Mouse (Mus musculus) hindbrain, embryonic 16.5 days (tissue): Measurements from ENCODE around the gene Tmem132c. TPM values are rescaled to one million over a fixed set of nuclear protein-coding genes. Genes with fewer than 3 reads are reported as not detected.

Experiments
- ATAC-seq: fragments of 200-750 bp; cut with Nextera tagmentation; 2 replicates; pipeline ENCODE4 v1.8.0; 2017; ENCODE audit warnings: moderate TSS enrichment, moderate library complexity
- H3K27ac ChIP-seq: fragments of 300-500 bp; sonication (generic); 2 replicates; pipeline ENCODE4 v1.5.1; 2014; ENCODE audit warnings: low read depth, mild to moderate bottlenecking, control low read depth, low read length, moderate library complexity
- H3K27me3 ChIP-seq: fragments of 300-500 bp; sonication (generic); replicated peaks from 2 replicates; pipeline ENCODE4 v1.6.1; 2014; ENCODE audit warnings: low read length; ENCODE audit not compliant: control insufficient read depth, insufficient read depth
- H3K36me3 ChIP-seq: fragments of 300-500 bp; sonication (generic); 2 replicates; pipeline ENCODE4 v1.6.1; 2014; ENCODE audit warnings: mild to moderate bottlenecking, low read length, moderate library complexity, mixed read lengths; ENCODE audit not compliant: control insufficient read depth, insufficient read depth
- H3K4me1 ChIP-seq: fragments of 300-500 bp; sonication (generic); 2 replicates; pipeline ENCODE4 v1.6.1; 2014; ENCODE audit warnings: low read depth, low read length; ENCODE audit not compliant: control insufficient read depth, insufficient read depth
- H3K4me2 ChIP-seq: fragments of 300-500 bp; sonication (generic); 2 replicates; pipeline ENCODE4 v1.6.1; 2014; ENCODE audit warnings: mild to moderate bottlenecking, low read length, control low read depth, moderate library complexity
- H3K4me3 ChIP-seq: fragments of 300-500 bp; sonication (generic); 2 replicates; pipeline ENCODE4 v1.5.1; 2014; ENCODE audit warnings: mild to moderate bottlenecking, low read length, control low read depth, moderate library complexity
- H3K9ac ChIP-seq: fragments of 300-500 bp; sonication (generic); 2 replicates; pipeline ENCODE4 v1.6.1; 2014; ENCODE audit warnings: low read depth, mild to moderate bottlenecking, control low read depth, low read length, moderate library complexity
- H3K9me3 ChIP-seq: fragments of 300-500 bp; sonication (generic); 2 replicates; pipeline ENCODE4 v1.6.1; 2014; ENCODE audit warnings: mild to moderate bottlenecking, low read length, moderate library complexity; ENCODE audit not compliant: control insufficient read depth
- WGBS: fragments of 180-500 bp; shearing (Covaris S2); extraction: QIAGEN DNeasy Blood & Tissue Kit; methylation state at CpG from one replicate; pipeline ENCODE4 v1.1.7; 2014; 5-methylcytosine and 5-hydroxymethylcytosine counted together
- polyA plus RNA-seq: library from polyadenylated mRNA; unstranded; fragments of >200 nt; fragmentation: Nextera tagmentation; extraction: Ambion mirVana; gene quantifications from 2 replicates; pipeline ENCODE4 v1.2.1, GENCODE M21; 2015

The Tmem132c gene
- polyA plus RNA-seq, 1 experiment from 2014 or later: 12.0 TPM

GRCm38 (mm10) chr5:127313634-127314033 is 72.0 kb downstream of the Tmem132c start:
- WGBS: 78% methylated on average over 2 of the region's 2 CpGs
- H3K4me1 ChIP-seq: no peaks in the 10 kb centered on the region

GRCm38 (mm10) chr5:127319096-127319779 is 77.6 kb downstream of the Tmem132c start:
- Histone ChIP-seq H3K36me3 (no peaks in the 10 kb centered on the region), H3K4me1 (peaks cover 10% of the 10 kb centered on the region), H3K9ac (no peak overlapping the region), H3K27me3 (no peaks in the 10 kb centered on the region), H3K27ac (no peak overlapping the region), H3K4me2 (no peak overlapping the region), H3K4me3 (no peak overlapping the region), H3K9me3 (no peaks in the 10 kb centered on the region)
- no peak for ATAC-seq
- WGBS: 32% methylated on average over 12 of the region's 12 CpGs

More at GRCm38 (mm10) chr5:127313634-127314033, 72.0 kb downstream of the Tmem132c start:
- Histone ChIP-seq H3K9me3 (no peaks in the 10 kb centered on the region), H3K36me3 (no peaks in the 10 kb centered on the region), H3K9ac (no peak overlapping the region), H3K27me3 (no peaks in the 10 kb centered on the region), H3K27ac (no peak overlapping the region), H3K4me3 (no peak overlapping the region), H3K4me2 (no peak overlapping the region)
- ATAC-seq: no peak

GRCm38 (mm10) chr5:127324645-127325044 is 83.0 kb downstream of the Tmem132c start:
- 0 out of 2 replicates have a peak, but pooled peaks have one; percentile 24 for ATAC-seq
- 45% methylated on average over 2 of the region's 2 CpGs for WGBS
- H3K4me2 ChIP-seq: no peak overlapping the region; the same call in 1 of the 2 replicates
- no peak overlapping the region for H3K4me3 ChIP-seq
- no peaks in the 10 kb centered on the region for H3K27me3 ChIP-seq
- no peaks in the 10 kb centered on the region for H3K36me3 ChIP-seq
- peaks cover 14% of the 10 kb centered on the region for H3K4me1 ChIP-seq
- no peak overlapping the region; the same call in 1 of the 2 replicates for H3K9ac ChIP-seq
- no peaks in the 10 kb centered on the region for H3K9me3 ChIP-seq
- H3K27ac ChIP-seq: peak overlapping the region; percentile 46; the same call in 1 of the 2 replicates

- no peaks in the 10 kb centered on the region for H3K9me3 ChIP-seq
- H3K4me3 ChIP-seq: no peak overlapping the region
- no peaks in the 10 kb centered on the region for H3K36me3 ChIP-seq
- peak; percentile 77 for ATAC-seq
- peaks cover 31% of the 10 kb centered on the region for H3K4me1 ChIP-seq
- H3K27me3 ChIP-seq: no peaks in the 10 kb centered on the region
- H3K4me2 ChIP-seq: peak overlapping the region; percentile 17
- 3% methylated on average over 15 of the region's 15 CpGs for WGBS
- no peak overlapping the region for H3K9ac ChIP-seq
- 0 out of 2 replicates have a peak overlapping the region, but pooled peaks have one; percentile 35 for H3K27ac ChIP-seq
Measured at GRCm38 (mm10) chr5:127336048-127336907, 94.7 kb downstream of the Tmem132c start.

GRCm38 (mm10) chr5:127336908-127337265 is 95.3 kb downstream of the Tmem132c start:
- Histone ChIP-seq H3K27me3 (no peaks in the 10 kb centered on the region), H3K36me3 (no peaks in the 10 kb centered on the region), H3K9ac (no peak overlapping the region), H3K4me3 (no peak overlapping the region), H3K4me1 (peaks cover 31% of the 10 kb centered on the region), H3K9me3 (no peaks in the 10 kb centered on the region), H3K27ac (no peak overlapping the region), H3K4me2 (no peak overlapping the region)
- WGBS: 15% methylated on average over 5 of the region's 5 CpGs
- no peak for ATAC-seq

GRCm38 (mm10) chr5:127339016-127339435 is 97.4 kb downstream of the Tmem132c start:
- H3K9me3 ChIP-seq: no peaks in the 10 kb centered on the region
- H3K27me3 ChIP-seq: no peaks in the 10 kb centered on the region
- H3K36me3 ChIP-seq: no peaks in the 10 kb centered on the region
- H3K4me1 ChIP-seq: peaks cover 31% of the 10 kb centered on the region
- 0 out of 2 replicates have a peak overlapping the region, but pooled peaks have one; percentile 8 for H3K27ac ChIP-seq
- no peak overlapping the region for H3K4me2 ChIP-seq
- no peak overlapping the region for H3K4me3 ChIP-seq
- WGBS: 6% methylated on average over 5 of the region's 5 CpGs
- no peak for ATAC-seq
- H3K9ac ChIP-seq: no peak overlapping the region

GRCm38 (mm10) chr5:127341158-127341557 is 99.5 kb downstream of the Tmem132c start:
- Histone ChIP-seq H3K4me3 (no peak overlapping the region), H3K9ac (no peak overlapping the region), H3K4me1 (peaks cover 30% of the 10 kb centered on the region), H3K36me3 (no peaks in the 10 kb centered on the region), H3K4me2 (no peak overlapping the region), H3K27me3 (no peaks in the 10 kb centered on the region), H3K27ac (no peak overlapping the region), H3K9me3 (no peaks in the 10 kb centered on the region)
- WGBS: 20% methylated on average over 3 of the region's 3 CpGs
- ATAC-seq: no peak

GRCm38 (mm10) chr5:127344721-127345120 is 103.1 kb downstream of the Tmem132c start:
- no peak overlapping the region for H3K9ac ChIP-seq
- ATAC-seq: no peak
- H3K4me3 ChIP-seq: no peak overlapping the region
- no peak overlapping the region for H3K27ac ChIP-seq
- WGBS: 46% methylated on average over 2 of the region's 2 CpGs
- no peak overlapping the region for H3K4me2 ChIP-seq
- peaks cover 12% of the 10 kb centered on the region for H3K4me1 ChIP-seq
- no peaks in the 10 kb centered on the region for H3K9me3 ChIP-seq
- H3K36me3 ChIP-seq: no peaks in the 10 kb centered on the region
- H3K27me3 ChIP-seq: no peaks in the 10 kb centered on the region

- Histone ChIP-seq H3K27me3 (no peaks in the 10 kb centered on the region), H3K4me2 (no peak overlapping the region), H3K9me3 (no peaks in the 10 kb centered on the region), H3K9ac (no peak overlapping the region), H3K4me1 (peaks cover 8% of the 10 kb centered on the region), H3K36me3 (no peaks in the 10 kb centered on the region), H3K4me3 (no peak overlapping the region), H3K27ac (no peak overlapping the region)
- 89% methylated on average over 2 of the region's 2 CpGs for WGBS
- ATAC-seq: no peak
Measured at GRCm38 (mm10) chr5:127346364-127346763, 104.8 kb downstream of the Tmem132c start.
